Mouse (Mus musculus) stomach, postnatal 0 days (tissue): ENCODE data around the gene Cd160. TPM values are rescaled to one million over a fixed set of nuclear protein-coding genes. Genes with fewer than 3 reads are reported as not detected.

Experiments
- ATAC-seq: fragments of 200-750 bp; cut with Nextera tagmentation; 2 replicates; pipeline ENCODE4 v1.8.0; 2017; ENCODE audit not compliant: low FRiP score, low TSS enrichment
- DNase-seq: peaks from one replicate; pipeline ENCODE4 v3.0.0-alpha.2; 2016; ENCODE audit warnings: low spot score
- H3K27ac ChIP-seq: fragments of 300-500 bp; sonication (generic); replicated peaks from 2 replicates; pipeline ENCODE4 v1.5.1; 2014; ENCODE audit warnings: mild to moderate bottlenecking, control low read depth
- H3K27me3 ChIP-seq: fragments of 300-500 bp; sonication (generic); 2 replicates; pipeline ENCODE4 v1.6.1; 2014; ENCODE audit warnings: low read length; ENCODE audit not compliant: control insufficient read depth, insufficient read depth
- H3K36me3 ChIP-seq: fragments of 300-500 bp; sonication (generic); 2 replicates; pipeline ENCODE4 v1.6.1; 2014; ENCODE audit warnings: low read length, mixed read lengths; ENCODE audit not compliant: control insufficient read depth, insufficient read depth
- H3K4me1 ChIP-seq: fragments of 300-500 bp; sonication (generic); replicated peaks from 2 replicates; pipeline ENCODE4 v1.6.1; 2014; ENCODE audit warnings: antibody characterized with exemption; ENCODE audit not compliant: control insufficient read depth, insufficient read depth
- H3K4me2 ChIP-seq: fragments of 300-500 bp; sonication (generic); replicated peaks from 2 replicates; pipeline ENCODE4 v1.6.1; 2014; ENCODE audit warnings: low read depth, mild to moderate bottlenecking, control low read depth, moderate library complexity
- H3K4me3 ChIP-seq: fragments of 300-500 bp; sonication (generic); 2 replicates; pipeline ENCODE4 v1.5.1; 2014; ENCODE audit warnings: low read depth, low read length, control low read depth
- H3K9ac ChIP-seq: fragments of 300-500 bp; sonication (generic); 2 replicates; pipeline ENCODE4 v1.6.1; 2014; ENCODE audit warnings: mild to moderate bottlenecking, low read length, control low read depth, mixed read lengths
- H3K9me3 ChIP-seq: fragments of 300-500 bp; sonication (generic); 2 replicates; pipeline ENCODE4 v1.6.1; 2016; ENCODE audit warnings: low read length; ENCODE audit not compliant: control insufficient read depth
- CTCF ChIP-seq: IDR thresholded peaks from 2 replicates; pipeline ENCODE4 v1.5.1; 2016; ENCODE audit warnings: antibody characterized with exemption, low read depth, mild to moderate bottlenecking, moderate library complexity
- EP300 ChIP-seq: optimal IDR thresholded peaks from 2 replicates; pipeline ENCODE3; 2016; ENCODE audit warnings: antibody characterized with exemption
- WGBS: fragments of 180-500 bp; shearing (Covaris S2); extraction: QIAGEN DNeasy Blood & Tissue Kit; methylation state at CpG from one replicate; pipeline ENCODE4 v1.1.7; 2014; 5-methylcytosine and 5-hydroxymethylcytosine counted together
- polyA plus RNA-seq: library from polyadenylated mRNA; unstranded; fragments of >200 nt; fragmentation: Nextera tagmentation; extraction: Ambion mirVana; gene quantifications from 2 replicates; pipeline ENCODE4 v1.2.1, GENCODE M21; 2015

Cd160 gene
- polyA plus RNA-seq, 1 experiment from 2014 or later, result 0.13 TPM

GRCm38 (mm10) chr3:96813591-96814244 is 15.4 kb downstream of the Cd160 start:
- Histone ChIP-seq H3K27me3 (no peaks in the 10 kb centered on the region), H3K27ac (no peak overlapping the region), H3K36me3 (no peaks in the 10 kb centered on the region), H3K4me3 (no peak overlapping the region), H3K4me1 (no peaks in the 10 kb centered on the region), H3K9me3 (no peaks in the 10 kb centered on the region), H3K9ac (no peak overlapping the region), H3K4me2 (no peak overlapping the region; the same call in 1 of the 2 replicates)
- DNase-seq (no peak), ATAC-seq (peak; percentile 53; the same call in 1 of the 2 replicates)
- 36% methylated on average over 7 of the region's 7 CpGs for WGBS
- no peak for TF ChIP-seq CTCF
- no peak for TF ChIP-seq EP300

GRCm38 (mm10) chr3:96813106-96813505 is 16.0 kb downstream of the Cd160 start:
- Histone ChIP-seq H3K4me3 (no peak overlapping the region), H3K27me3 (no peaks in the 10 kb centered on the region), H3K9me3 (no peaks in the 10 kb centered on the region), H3K4me1 (no peaks in the 10 kb centered on the region), H3K9ac (no peak overlapping the region), H3K4me2 (peak overlapping the region; percentile 39), H3K27ac (no peak overlapping the region), H3K36me3 (no peaks in the 10 kb centered on the region)
- ATAC-seq (no peak), DNase-seq (peak; percentile 25)
- WGBS, result 19% methylated on average over 9 of the region's 9 CpGs
- TF ChIP-seq EP300 (no peak), CTCF (peak; percentile 47)

DNA sequence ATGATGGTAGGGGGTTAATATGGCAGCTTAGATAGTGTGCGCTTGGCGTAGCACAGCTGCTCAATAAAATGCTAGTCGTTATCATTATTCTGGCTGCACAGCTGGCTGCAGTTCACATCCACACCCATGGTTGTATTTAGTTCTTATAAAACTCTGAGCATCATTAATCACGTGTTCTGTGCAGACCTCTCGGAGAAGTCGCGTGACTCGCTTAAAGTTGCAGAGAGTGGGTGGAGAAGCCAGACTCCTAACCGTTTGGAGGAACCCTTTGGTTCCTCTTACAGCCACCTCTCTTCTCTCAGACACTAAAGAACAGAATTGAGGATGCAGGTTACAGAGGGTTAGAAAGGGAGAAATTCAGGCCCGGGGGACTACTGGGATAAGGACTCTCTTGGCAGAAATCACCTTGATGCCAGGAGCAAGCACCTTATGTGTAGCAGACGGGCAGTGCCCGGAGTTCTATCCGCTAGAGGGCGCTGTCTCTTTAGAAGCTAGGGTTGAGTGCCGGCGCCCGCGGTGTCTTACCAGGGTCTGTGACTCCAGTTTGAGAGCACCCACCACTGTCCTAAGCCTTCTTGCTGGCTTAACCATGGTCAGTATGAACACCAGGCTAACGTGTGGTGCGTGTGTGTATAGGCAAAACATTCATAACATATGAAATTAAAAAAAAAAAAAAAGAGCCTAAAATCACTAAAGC is 16.6 kb downstream of the Cd160 start:
- no peaks in the 10 kb centered on the region for H3K36me3 ChIP-seq
- TF ChIP-seq CTCF, result peak; percentile 79
- TF ChIP-seq EP300, result no peak
- H3K9ac ChIP-seq, result no peak overlapping the region
- H3K4me2 ChIP-seq, result peak overlapping the region; percentile 39
- no peaks in the 10 kb centered on the region for H3K9me3 ChIP-seq
- WGBS, result 24% methylated on average over 20 of the region's 20 CpGs
- H3K4me1 ChIP-seq, result no peaks in the 10 kb centered on the region
- ATAC-seq (peak; percentile 49; the same call in 1 of the 2 replicates), DNase-seq (peak; percentile 84)
- H3K27ac ChIP-seq, result no peak overlapping the region
- H3K27me3 ChIP-seq, result no peaks in the 10 kb centered on the region
- H3K4me3 ChIP-seq, result no peak overlapping the region

GRCm38 (mm10) chr3:96811232-96811631 is 17.9 kb downstream of the Cd160 start:
- H3K27ac ChIP-seq, result no peak overlapping the region
- DNase-seq, result no peak
- no peak overlapping the region for H3K9ac ChIP-seq
- H3K27me3 ChIP-seq, result no peaks in the 10 kb centered on the region
- ATAC-seq, result no peak
- H3K4me1 ChIP-seq, result no peaks in the 10 kb centered on the region
- no peak overlapping the region for H3K4me3 ChIP-seq
- H3K9me3 ChIP-seq, result no peaks in the 10 kb centered on the region
- TF ChIP-seq EP300 (no peak), CTCF (no peak)
- 84% methylated on average over 3 of the region's 3 CpGs for WGBS
- H3K4me2 ChIP-seq, result no peak overlapping the region
- no peaks in the 10 kb centered on the region for H3K36me3 ChIP-seq

DNA sequence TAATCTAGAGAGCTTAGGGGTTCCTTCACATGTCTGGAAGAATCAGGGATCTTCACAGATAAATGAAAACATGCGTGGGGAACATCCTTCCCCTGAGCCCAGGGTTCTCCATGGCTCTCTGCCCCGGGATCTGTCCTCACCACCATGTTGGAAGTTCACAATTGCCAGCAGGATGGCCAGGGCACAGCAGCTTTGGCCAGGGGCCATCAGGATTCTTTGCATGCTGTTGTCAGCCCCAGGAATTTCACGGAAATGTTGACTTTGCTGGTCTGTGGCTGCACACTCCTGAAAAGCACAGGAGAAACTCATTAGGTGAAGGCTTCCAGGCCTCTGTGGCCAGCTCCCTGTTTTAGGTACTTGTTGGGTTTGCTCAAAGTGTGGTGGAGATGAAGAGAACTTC is 20.5 kb downstream of the Cd160 start:
- no peak overlapping the region for H3K9ac ChIP-seq
- no peak for ATAC-seq
- no peak for DNase-seq
- 68% methylated on average over 3 of the region's 3 CpGs for WGBS
- no peaks in the 10 kb centered on the region for H3K4me1 ChIP-seq
- no peak overlapping the region for H3K4me3 ChIP-seq
- TF ChIP-seq EP300 (no peak), CTCF (no peak)
- H3K36me3 ChIP-seq, result no peaks in the 10 kb centered on the region
- H3K9me3 ChIP-seq, result no peaks in the 10 kb centered on the region
- H3K4me2 ChIP-seq, result no peak overlapping the region
- no peak overlapping the region for H3K27ac ChIP-seq
- no peaks in the 10 kb centered on the region for H3K27me3 ChIP-seq

- Histone ChIP-seq H3K4me3 (no peak overlapping the region), H3K9me3 (no peaks in the 10 kb centered on the region), H3K27ac (no peak overlapping the region), H3K4me2 (no peak overlapping the region), H3K9ac (no peak overlapping the region), H3K36me3 (no peaks in the 10 kb centered on the region), H3K4me1 (no peaks in the 10 kb centered on the region), H3K27me3 (no peaks in the 10 kb centered on the region)
- WGBS, result 80% methylated on average over 3 of the region's 3 CpGs
- DNase-seq (no peak), ATAC-seq (no peak)
- TF ChIP-seq EP300, result no peak
- TF ChIP-seq CTCF, result no peak
Measured at GRCm38 (mm10) chr3:96808136-96808535, 21.0 kb downstream of the Cd160 start.
